Mouse (Mus musculus) neutrophil, adult 65 days (primary cell): ENCODE measurements around the gene Vmn2r70. TPM values are rescaled to one million over a fixed set of nuclear protein-coding genes. Genes with fewer than 3 reads are reported as not detected.

Source experiments
- total RNA-seq: library from RNA; stranded (reverse); gene quantifications from 2 replicates; pipeline ENCODE4 v1.2.4, GENCODE M21; 2023

Vmn2r70 gene
- total RNA-seq: not detected in 2 replicates

GRCm38 (mm10) chr7:85569092-85569491 is at the start of gene Vmn2r70:
Vmn2r70 (minus strand) TSS chr7:85569192.

GRCm38 (mm10) chr7:85562787-85563186 is 6.2 kb downstream of the Vmn2r70 start, which contains the start of gene Vmn2r71:
Vmn2r71 (plus strand) TSS chr7:85563087.

Other genes with a start within 250 kb of the Vmn2r70 start
- not detected in 2 replicates for gene Vmn2r69, start 153.3 kb downstream of the Vmn2r70 start, total RNA-seq
- not detected in 2 replicates for gene Vmn2r71, start 6.1 kb downstream of the Vmn2r70 start, total RNA-seq
- not detected in 2 replicates for gene Vmn2r72, start 185.9 kb upstream of the Vmn2r70 start, total RNA-seq